ENCODE assay signal across 23 mouse cellular contexts in the genomic region with DNA sequence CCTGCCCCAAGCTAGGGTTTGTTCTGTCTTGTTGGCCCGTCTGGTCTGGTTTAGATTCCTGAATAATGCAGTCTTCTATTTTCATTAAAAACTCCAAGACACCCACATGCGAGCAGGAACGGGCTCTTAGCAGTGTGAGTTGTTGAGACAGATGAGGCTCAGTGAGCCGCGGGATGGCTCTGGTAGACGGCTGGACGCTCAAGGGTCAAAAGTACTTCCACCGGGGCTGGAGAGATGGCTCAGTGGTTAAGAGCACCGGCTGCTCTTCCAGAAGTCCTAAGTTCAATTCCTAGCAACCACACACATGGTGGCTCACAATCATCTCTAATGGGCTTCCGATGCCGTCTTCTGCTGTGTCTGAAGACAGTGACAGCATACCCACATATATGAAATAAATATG. TPM values are rescaled to one million over a fixed set of nuclear protein-coding genes. Genes with fewer than 3 reads are reported as not detected.
DNase-seq lines count a peak whose midpoint lies in the region; ATAC-seq lines count a peak whose summit lies in the region.
"Had no signal": no experiment of that assay in that cellular context is flagged by ENCODE, and none has a peak within 500 bp of the region (broad histone marks: within the 10 kb centered on the region; RNA-seq: fewer than 3 reads in every experiment).

No protein-coding gene starts in this region.

- H3K9me3 ChIP-seq in embryonic facial prominence, embryonic 15.5 days (replicated peaks): no peaks in the 10 kb centered on the region
- 0 out of 2 replicates have a peak, but pooled peaks cover 4% of the 10 kb centered on the region for H3K9me3 ChIP-seq in kidney, embryonic 16.5 days (ENCODE audit: low read length)
- H3K9me3 ChIP-seq: embryonic facial prominence, embryonic 12.5 days; forebrain, embryonic 10.5 days; heart, embryonic 12.5 days; hindbrain, embryonic 10.5 days had no signal

- H3K27ac ChIP-seq in embryonic facial prominence, embryonic 15.5 days (replicated peaks): 0 out of 2 replicates have a peak overlapping the region, but pooled peaks have one; percentile 11
- peak overlapping the region; percentile 70; the same call in 1 of the 2 replicates for H3K27ac ChIP-seq in kidney, embryonic 16.5 days (ENCODE audit: low read length)
- H3K27ac ChIP-seq: embryonic facial prominence, embryonic 12.5 days; forebrain, embryonic 10.5 days; gastrocnemius, adult 2 months; hindbrain, embryonic 10.5 days; hindbrain, embryonic 14.5 days had no signal

- no peaks in the 10 kb centered on the region for H3K27me3 ChIP-seq in embryonic facial prominence, embryonic 15.5 days
- no peaks in the 10 kb centered on the region for H3K27me3 ChIP-seq in kidney, embryonic 16.5 days (ENCODE audit: insufficient read depth, low read length)
- H3K27me3 ChIP-seq: embryonic facial prominence, embryonic 12.5 days; heart, embryonic 12.5 days; Patski had no signal

- WGBS in embryonic facial prominence, embryonic 15.5 days: 62% methylated on average over 11 of the region's 11 CpGs
- WGBS in kidney, embryonic 16.5 days: 59% methylated on average over 11 of the region's 11 CpGs

- H3K36me3 ChIP-seq in embryonic facial prominence, embryonic 15.5 days: no peaks in the 10 kb centered on the region
- no peaks in the 10 kb centered on the region for H3K36me3 ChIP-seq in kidney, embryonic 16.5 days (ENCODE audit: insufficient read depth, low read length)
- H3K36me3 ChIP-seq: embryonic facial prominence, embryonic 12.5 days had no signal

- no peak overlapping the region for H3K4me2 ChIP-seq in embryonic facial prominence, embryonic 15.5 days (replicated peaks)
- H3K4me2 ChIP-seq in kidney, embryonic 16.5 days (replicated peaks; ENCODE audit: low read depth, low read length): no peak overlapping the region
- H3K4me2 ChIP-seq: embryonic facial prominence, embryonic 12.5 days; heart, embryonic 12.5 days; hindbrain, embryonic 14.5 days had no signal

- no peak overlapping the region for H3K4me3 ChIP-seq in embryonic facial prominence, embryonic 15.5 days (replicated peaks)
- no peak overlapping the region for H3K4me3 ChIP-seq in kidney, embryonic 16.5 days (ENCODE audit: low read length)
- H3K4me3 ChIP-seq: embryonic facial prominence, embryonic 12.5 days; erythroblast, embryonic 14.5 days; forebrain, embryonic 10.5 days; gastrocnemius, adult 2 months; heart, embryonic 12.5 days; hindbrain, embryonic 10.5 days had no signal

- peak; percentile 50 to 60 for DNase-seq in kidney, adult 8-10 months
- no peak for DNase-seq in kidney, postnatal 10 days
- DNase-seq in kidney, postnatal 36 days: peak; percentile 60 to 61
- no peak for DNase-seq in layer of hippocampus, adult 11-12 months (ENCODE audit: low spot score)
- no peak for DNase-seq in lung, postnatal 14 days
- DNase-seq: adrenal gland, adult 2 months; adrenal gland, postnatal 36 days; cerebellum, adult 2 months; cerebellum, postnatal 10 days; embryo, embryonic 11 days; gastrocnemius, adult 2 months; gastrocnemius, postnatal 25 days had no signal

- no peak overlapping the region for H3K9ac ChIP-seq in embryonic facial prominence, embryonic 15.5 days
- H3K9ac ChIP-seq in kidney, embryonic 16.5 days (replicated peaks; ENCODE audit: low read length): no peak overlapping the region
- H3K9ac ChIP-seq: embryonic facial prominence, embryonic 12.5 days; heart, embryonic 12.5 days; hindbrain, embryonic 14.5 days had no signal

- no peak for ATAC-seq in embryonic facial prominence, embryonic 15.5 days (ENCODE audit: insufficient number of reproducible peaks, low FRiP score, low TSS enrichment, low read depth)
- no peak for ATAC-seq in kidney, embryonic 16.5 days (ENCODE audit: low FRiP score, low TSS enrichment)
- ATAC-seq: activated CD4-positive, CD25-positive, alpha-beta regulatory T cell, adult 4 months; forebrain, embryonic 14.5 days; Patski had no signal

- H3K4me1 ChIP-seq in embryonic facial prominence, embryonic 15.5 days: peaks cover 36% of the 10 kb centered on the region
- H3K4me1 ChIP-seq in kidney, embryonic 16.5 days (ENCODE audit: insufficient read depth, low read length): peaks cover 54% of the 10 kb centered on the region

RNA-seq across cellular contexts. Expression of gene Col18a1, which starts 46.9 kb away (rescaled TPM):
- 85.6 and 86.5 TPM in 2 replicates for polyA plus RNA-seq in embryonic facial prominence, embryonic 15.5 days (2015; fragmentation: Nextera tagmentation; extraction: Ambion mirVana)
- 255 and 257 TPM in 2 replicates for polyA plus RNA-seq in kidney, embryonic 16.5 days (2015; fragmentation: Nextera tagmentation; extraction: Ambion mirVana)

Comparison
In these comparisons a context has a peak if more than half of its experiments do, and no peak if none do; other contexts are left out.
1. DNase-seq: peak in kidney, adult 8-10 months (2 of 2) and kidney, postnatal 36 days (2 of 2); none in kidney, postnatal 10 days (single experiment), layer of hippocampus, adult 11-12 months (single experiment) and lung, postnatal 14 days (single experiment).